Mouse (Mus musculus) frontal cortex, postnatal 36 days (tissue): ENCODE data around the gene Prdx1.
A peak's percentile ranks its signal among the peaks of the same experiment; 100 is the strongest.

Source experiments
- DNase-seq, 2 experiments: peaks; one replicate each; pipeline ENCODE4 v3.0.0; 2022; ENCODE audit warnings: low spot score in 2 of 2

Gene Prdx1

GRCm38 (mm10) chr4:116727401-116727800 lies 42.1 kb downstream of the Prdx1 start:
- DNase-seq, result no peak

GRCm38 (mm10) chr4:116729532-116729931 lies 44.2 kb downstream of the Prdx1 start:
- DNase-seq, result no peak

- no peak for DNase-seq
Measured at GRCm38 (mm10) chr4:116731077-116731476, 45.7 kb downstream of the Prdx1 start.

- no peak for DNase-seq
Measured at GRCm38 (mm10) chr4:116732355-116732754, 47.0 kb downstream of the Prdx1 start.

GRCm38 (mm10) chr4:116734996-116735395 lies 49.7 kb downstream of the Prdx1 start:
- no peak for DNase-seq

GRCm38 (mm10) chr4:116738972-116739751 lies 53.8 kb downstream of the Prdx1 start:
- DNase-seq, result peak in 1 of 2 experiments; percentile 11

GRCm38 (mm10) chr4:116749750-116750149 lies 64.4 kb downstream of the Prdx1 start:
- DNase-seq, result no peak
